Mouse (Mus musculus): ENCODE data around the gene Klf6. TPM values are rescaled to one million over a fixed set of nuclear protein-coding genes. Genes with fewer than 3 reads are reported as not detected.

Klf6 gene
- polyA plus RNA-seq, 1 experiment from 2014 or later = 63.7 TPM

GRCm38 (mm10) chr13:5919966-5920365 lies 58.7 kb downstream of the Klf6 start:
- Histone ChIP-seq H3K36me3 (no peaks in the 10 kb centered on the region), H3K9ac (no peak overlapping the region), H3K27me3 (no peaks in the 10 kb centered on the region), H3K4me1 (0 out of 2 replicates have a peak, but pooled peaks cover 2% of the 10 kb centered on the region), H3K9me3 (replicated peaks) (no peaks in the 10 kb centered on the region), H3K4me3 (replicated peaks) (no peak overlapping the region), H3K4me2 (no peak overlapping the region), H3K27ac (no peak overlapping the region)
- 79% methylated on average over 4 of the region's 4 CpGs for WGBS
- ATAC-seq (replicated peaks; ENCODE audit: low FRiP score) = no peak

Small RNA genes lying within 50 kb of the gene (microRNA-seq; reads per million reads assigned to microRNA genes)
- gene Gm26043 = not detected
